Mouse (Mus musculus): Measurements from ENCODE around the gene Trabd2b. TPM values are rescaled to one million over a fixed set of nuclear protein-coding genes. Genes with fewer than 3 reads are reported as not detected.

The Trabd2b gene
- polyA plus RNA-seq, 1 experiment, result 4.8 TPM

DNA sequence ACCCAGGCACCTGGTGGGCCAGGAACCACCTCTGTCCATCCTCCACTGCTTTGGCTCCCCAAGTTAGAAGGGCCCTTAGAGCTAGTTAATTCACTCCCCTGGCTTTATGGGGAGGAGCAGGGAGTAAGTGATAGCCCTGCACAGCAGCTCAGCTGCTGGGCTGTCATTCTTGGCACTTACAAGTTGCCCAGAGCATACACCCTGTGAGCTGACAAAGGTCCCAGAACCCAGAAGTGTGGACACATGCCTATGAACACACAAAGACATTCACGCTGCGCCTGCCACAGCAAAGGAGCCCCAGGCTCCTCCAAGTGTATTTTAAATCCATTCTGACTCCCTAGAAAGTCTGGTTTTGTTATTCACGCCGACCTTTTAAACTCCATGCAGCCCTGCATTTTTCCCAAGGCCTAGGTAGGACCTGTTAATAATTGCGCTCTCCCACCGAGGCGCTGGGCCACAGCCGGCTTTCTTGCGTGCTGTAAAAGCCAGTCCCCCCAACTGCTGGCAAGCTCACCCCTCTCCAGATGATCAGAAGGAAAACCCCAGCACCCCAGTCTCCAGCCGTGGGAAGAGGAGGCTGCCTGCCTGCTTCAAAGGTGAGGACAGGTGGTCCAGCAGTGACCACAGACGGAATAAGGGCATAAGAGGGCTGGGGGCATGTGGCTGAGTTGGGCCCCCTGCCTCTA lies 144.1 kb downstream of the Trabd2b start:
- TF ChIP-seq CTCF (IDR thresholded peaks at IDR 0.05; ENCODE audit: borderline replicate concordance, insufficient read depth, low read depth, low read length), result no peak
- TF ChIP-seq POLR2A (IDR thresholded peaks at IDR 0.05; ENCODE audit: borderline replicate concordance, insufficient read depth, low read length), result no peak
- no peak overlapping the region for H3K4me3 ChIP-seq (replicated peaks; ENCODE audit: insufficient read depth, low read depth, low read length)
- WGBS, result 52% methylated on average over 11 of the region's 11 CpGs

DNA sequence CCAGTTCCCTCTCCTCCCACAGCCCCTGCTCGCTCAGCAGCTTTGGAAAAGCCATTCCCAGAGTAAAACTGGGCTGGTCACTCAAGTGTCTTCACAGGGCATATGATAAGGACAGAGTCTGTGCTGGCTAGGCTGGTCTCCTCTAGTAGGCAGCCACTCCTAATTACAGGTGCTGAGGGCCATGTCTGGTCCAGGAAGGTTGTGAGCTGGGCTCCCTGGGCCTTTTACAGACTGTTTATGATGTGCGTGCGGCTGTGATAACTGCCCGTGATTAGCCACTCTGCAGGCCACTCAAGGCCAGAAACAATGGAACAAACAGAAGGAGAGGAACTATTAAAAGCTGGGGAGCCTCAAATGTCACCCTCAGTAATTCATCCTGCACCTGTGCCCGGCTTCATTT lies 150.4 kb downstream of the Trabd2b start:
- no peak for DNase-seq
- Histone ChIP-seq H3K27me3 (ENCODE audit: control insufficient read depth, insufficient read depth, low read length) (no peaks in the 10 kb centered on the region), H3K4me1 (ENCODE audit: control insufficient read depth, insufficient read depth, low read length) (no peaks in the 10 kb centered on the region), H3K27ac (ENCODE audit: insufficient read depth, low read length) (no peak overlapping the region), H3K4me3 (replicated peaks; ENCODE audit: insufficient read depth, low read depth, low read length) (no peak overlapping the region)
- WGBS, result 84% methylated on average over 5 of the region's 5 CpGs
- TF ChIP-seq POLR2A (IDR thresholded peaks at IDR 0.05; ENCODE audit: borderline replicate concordance, insufficient read depth, low read length) (no peak), CTCF (IDR thresholded peaks at IDR 0.05; ENCODE audit: borderline replicate concordance, insufficient read depth, low read depth, low read length) (no peak)

More for the DNA sequence above, 144.1 kb downstream of the Trabd2b start:
- no peak overlapping the region for H3K27ac ChIP-seq (ENCODE audit: insufficient read depth, low read length)
- H3K4me1 ChIP-seq (ENCODE audit: control insufficient read depth, insufficient read depth, low read length), result no peaks in the 10 kb centered on the region
- no peak for DNase-seq
- no peaks in the 10 kb centered on the region for H3K27me3 ChIP-seq (ENCODE audit: control insufficient read depth, insufficient read depth, low read length)

DNA sequence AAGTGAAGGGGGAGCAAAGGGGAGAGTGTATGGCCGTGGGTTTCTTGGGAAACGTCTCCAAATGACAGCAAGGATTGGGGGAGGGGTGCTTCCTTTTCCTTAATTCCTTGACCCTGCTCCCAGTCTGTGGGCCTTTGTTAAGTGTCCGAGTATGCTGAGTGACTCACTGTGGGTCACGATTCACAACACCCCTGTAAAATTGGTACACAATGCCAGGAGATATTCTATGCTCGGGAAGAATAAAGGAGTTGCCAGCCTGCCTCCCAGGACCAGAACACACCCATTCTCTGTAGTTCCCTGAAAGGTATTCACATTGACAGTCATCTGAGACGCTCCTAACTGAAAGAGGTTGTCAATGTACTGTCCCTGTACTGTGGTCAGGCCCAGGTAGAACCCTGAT lies 151.2 kb downstream of the Trabd2b start:
- Histone ChIP-seq H3K27ac (ENCODE audit: insufficient read depth, low read length) (no peak overlapping the region), H3K4me1 (ENCODE audit: control insufficient read depth, insufficient read depth, low read length) (no peaks in the 10 kb centered on the region), H3K4me3 (replicated peaks; ENCODE audit: insufficient read depth, low read depth, low read length) (no peak overlapping the region), H3K27me3 (ENCODE audit: control insufficient read depth, insufficient read depth, low read length) (no peaks in the 10 kb centered on the region)
- TF ChIP-seq POLR2A (IDR thresholded peaks at IDR 0.05; ENCODE audit: borderline replicate concordance, insufficient read depth, low read length) (no peak), CTCF (IDR thresholded peaks at IDR 0.05; ENCODE audit: borderline replicate concordance, insufficient read depth, low read depth, low read length) (no peak)
- WGBS, result 50% methylated on average over 6 of the region's 6 CpGs
- DNase-seq, result no peak

DNA sequence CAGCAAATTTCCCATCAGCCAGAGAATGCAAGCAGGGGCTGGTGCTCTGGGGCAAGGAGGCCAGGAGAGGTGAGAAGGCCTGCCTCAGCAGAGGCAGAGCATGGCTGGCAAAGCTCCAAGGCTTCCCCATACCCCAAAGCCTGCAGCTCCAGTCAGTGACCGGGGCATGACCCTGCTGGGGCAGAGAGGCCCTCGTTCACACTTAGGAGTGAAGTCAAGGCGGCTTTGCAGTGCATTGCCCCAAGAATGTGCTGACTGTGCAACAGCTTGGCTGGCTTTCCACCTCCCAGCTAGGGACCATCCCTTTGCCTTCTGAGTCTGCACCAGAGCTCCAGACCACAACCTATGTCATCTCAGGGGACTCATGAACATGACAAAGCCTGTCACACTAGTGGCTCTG lies 152.0 kb downstream of the Trabd2b start:
- no peak for DNase-seq
- H3K27me3 ChIP-seq (ENCODE audit: control insufficient read depth, insufficient read depth, low read length), result no peaks in the 10 kb centered on the region
- WGBS, result 73% methylated on average over 3 of the region's 3 CpGs
- no peak overlapping the region for H3K4me3 ChIP-seq (replicated peaks; ENCODE audit: insufficient read depth, low read depth, low read length)
- no peaks in the 10 kb centered on the region for H3K4me1 ChIP-seq (ENCODE audit: control insufficient read depth, insufficient read depth, low read length)
- no peak overlapping the region for H3K27ac ChIP-seq (ENCODE audit: insufficient read depth, low read length)
- TF ChIP-seq CTCF (IDR thresholded peaks at IDR 0.05; ENCODE audit: borderline replicate concordance, insufficient read depth, low read depth, low read length) (no peak), POLR2A (IDR thresholded peaks at IDR 0.05; ENCODE audit: borderline replicate concordance, insufficient read depth, low read length) (no peak)

DNA sequence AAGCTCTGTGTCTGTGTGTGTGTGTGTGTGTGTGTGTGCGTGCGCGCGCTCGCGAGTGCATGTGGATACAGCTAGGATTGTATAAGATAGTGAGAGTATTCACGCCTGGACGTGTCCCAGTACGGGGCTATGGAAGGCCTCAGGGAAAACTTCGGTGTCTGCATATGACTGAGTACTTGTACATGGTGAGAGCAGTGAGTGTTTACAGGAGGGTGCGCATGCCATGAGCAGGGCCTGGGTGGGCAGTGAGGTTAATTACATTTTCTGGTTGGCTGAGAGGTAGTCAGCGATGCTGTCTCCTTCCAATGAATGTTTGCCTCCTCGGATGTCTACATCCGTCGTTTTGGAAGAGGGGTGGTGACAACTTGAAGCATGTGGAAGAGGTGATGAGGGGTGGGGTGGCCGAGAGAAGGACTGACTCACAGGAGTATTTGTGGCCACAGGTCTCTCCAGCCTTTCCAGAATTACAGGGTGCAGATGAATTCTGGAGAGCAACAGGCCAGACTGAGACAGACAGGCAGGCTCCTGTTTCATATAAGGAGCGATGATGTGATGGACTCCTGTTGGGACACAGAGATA lies 154.2 kb downstream of the Trabd2b start:
- Histone ChIP-seq H3K27ac (ENCODE audit: insufficient read depth, low read length) (no peak overlapping the region), H3K4me1 (ENCODE audit: control insufficient read depth, insufficient read depth, low read length) (no peaks in the 10 kb centered on the region), H3K4me3 (replicated peaks; ENCODE audit: insufficient read depth, low read depth, low read length) (no peak overlapping the region), H3K27me3 (ENCODE audit: control insufficient read depth, insufficient read depth, low read length) (no peaks in the 10 kb centered on the region)
- WGBS, result 82% methylated on average over 17 of the region's 17 CpGs
- DNase-seq, result no peak
- TF ChIP-seq CTCF (IDR thresholded peaks at IDR 0.05; ENCODE audit: borderline replicate concordance, insufficient read depth, low read depth, low read length) (no peak), POLR2A (IDR thresholded peaks at IDR 0.05; ENCODE audit: borderline replicate concordance, insufficient read depth, low read length) (no peak)

DNA sequence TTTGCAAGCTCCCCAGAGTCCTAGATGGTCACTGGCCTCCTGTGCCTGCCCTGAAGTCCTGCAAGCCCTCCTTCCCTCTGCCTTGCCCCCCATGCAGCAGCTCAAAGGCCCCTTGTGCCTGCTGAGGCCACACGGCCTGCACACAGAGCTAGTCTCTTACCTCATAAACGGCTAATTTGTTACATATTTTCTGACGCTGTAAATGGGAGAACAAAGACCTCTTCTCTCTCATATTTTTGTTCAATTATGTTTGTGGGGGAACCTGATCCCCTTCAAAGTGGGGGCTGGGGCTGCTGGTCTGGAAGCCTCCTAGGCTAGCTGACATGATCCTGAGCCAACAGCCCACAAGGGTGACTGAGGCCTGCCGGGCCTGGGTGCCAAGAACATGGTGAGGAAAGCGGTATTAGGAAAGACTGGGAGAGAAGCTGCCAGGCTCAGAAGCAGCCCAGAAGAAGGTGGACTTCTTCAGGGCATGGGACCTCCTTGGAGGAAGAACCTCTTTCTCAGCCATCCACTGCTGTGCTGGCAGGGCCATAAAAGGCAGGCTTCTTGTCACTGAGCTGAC lies 157.7 kb downstream of the Trabd2b start:
- DNase-seq, result no peak
- WGBS, result 25% methylated on average over 5 of the region's 5 CpGs
- H3K4me1 ChIP-seq (ENCODE audit: control insufficient read depth, insufficient read depth, low read length), result no peaks in the 10 kb centered on the region
- no peak overlapping the region for H3K27ac ChIP-seq (ENCODE audit: insufficient read depth, low read length)
- no peaks in the 10 kb centered on the region; the same call in 1 of the 2 replicates for H3K27me3 ChIP-seq (ENCODE audit: control insufficient read depth, insufficient read depth, low read length)
- TF ChIP-seq CTCF (IDR thresholded peaks at IDR 0.05; ENCODE audit: borderline replicate concordance, insufficient read depth, low read depth, low read length), result no peak
- TF ChIP-seq POLR2A (IDR thresholded peaks at IDR 0.05; ENCODE audit: borderline replicate concordance, insufficient read depth, low read length), result no peak
- no peak overlapping the region for H3K4me3 ChIP-seq (replicated peaks; ENCODE audit: insufficient read depth, low read depth, low read length)

DNA sequence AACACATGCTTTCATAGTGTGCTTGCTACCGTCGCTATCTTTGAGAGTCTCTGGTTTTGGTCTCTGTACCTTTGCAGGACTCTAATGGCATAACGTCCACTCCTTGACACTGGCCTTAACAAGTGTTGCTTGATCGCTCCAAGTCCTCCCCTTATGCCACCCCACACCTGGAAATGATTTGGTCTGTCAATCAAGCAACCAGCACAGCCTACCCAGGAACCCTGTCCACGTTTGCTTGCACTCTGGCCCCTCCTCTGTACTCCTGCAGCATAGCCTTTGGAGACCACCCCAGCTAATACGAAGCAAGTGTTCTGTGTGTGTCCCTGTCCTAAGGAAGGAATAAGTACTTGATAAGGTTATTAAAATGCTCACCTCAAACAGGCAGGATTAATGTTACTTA lies 161.1 kb downstream of the Trabd2b start:
- TF ChIP-seq CTCF (IDR thresholded peaks at IDR 0.05; ENCODE audit: borderline replicate concordance, insufficient read depth, low read depth, low read length) (no peak), POLR2A (IDR thresholded peaks at IDR 0.05; ENCODE audit: borderline replicate concordance, insufficient read depth, low read length) (no peak)
- no peak overlapping the region for H3K4me3 ChIP-seq (replicated peaks; ENCODE audit: insufficient read depth, low read depth, low read length)
- H3K4me1 ChIP-seq (ENCODE audit: control insufficient read depth, insufficient read depth, low read length), result no peaks in the 10 kb centered on the region
- no peaks in the 10 kb centered on the region; the same call in 1 of the 2 replicates for H3K27me3 ChIP-seq (ENCODE audit: control insufficient read depth, insufficient read depth, low read length)
- H3K27ac ChIP-seq (ENCODE audit: insufficient read depth, low read length), result no peak overlapping the region
- no peak for DNase-seq
- 83% methylated on average over 6 of the region's 6 CpGs for WGBS
